In the genomic region with DNA sequence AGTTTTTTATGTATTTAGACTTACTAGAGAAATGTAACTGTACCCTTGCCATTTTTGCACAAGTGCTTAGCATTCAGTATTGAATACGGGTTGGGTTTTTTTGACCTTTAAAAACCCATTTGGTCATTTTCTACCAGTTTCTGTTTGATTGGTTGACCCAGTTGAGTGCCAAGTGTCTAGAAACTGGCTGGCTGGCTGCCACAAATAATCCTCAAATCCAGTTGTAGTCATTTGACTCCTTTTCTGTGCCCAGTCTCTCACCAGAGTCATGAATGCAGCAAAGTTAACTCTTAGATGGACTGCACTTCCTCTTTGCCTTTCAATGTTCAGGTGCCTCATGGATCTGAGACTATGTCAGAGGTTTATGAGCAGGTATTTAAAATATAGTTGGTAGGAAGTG, we compare ENCODE assay signal across 8 mouse cellular contexts. TPM values are rescaled to one million over a fixed set of nuclear protein-coding genes. Genes with fewer than 3 reads are reported as not detected.
DNase-seq lines count a peak whose midpoint lies in the region; ATAC-seq and TF ChIP-seq lines count a peak whose summit lies in the region.

No protein-coding gene starts in this region.

- H3K9ac ChIP-seq in hindbrain, embryonic 13.5 days, result no peak overlapping the region
- no peak overlapping the region for H3K9ac ChIP-seq in midbrain, embryonic 13.5 days (replicated peaks)

- no peak for TF ChIP-seq CTCF in layer of hippocampus, adult 2 months (conservative IDR thresholded peaks at IDR 0.05)

- peak overlapping the region; percentile 19; the same call in 1 of the 2 replicates for H3K27ac ChIP-seq in layer of hippocampus, adult 2 months
- H3K27ac ChIP-seq in hindbrain, embryonic 13.5 days, result no peak overlapping the region
- H3K27ac ChIP-seq in midbrain, embryonic 13.5 days, result no peak overlapping the region

- ATAC-seq in hindbrain, embryonic 13.5 days (ENCODE audit: low FRiP score), result no peak
- ATAC-seq in midbrain, embryonic 13.5 days, result no peak

- no peak for DNase-seq in layer of hippocampus, adult 2 months (ENCODE audit: low spot score in 2 of 2)
- no peak for DNase-seq in layer of hippocampus, adult 9-11 months
- DNase-seq in Muller cell, postnatal 12 days (ENCODE audit: inconsistent ontology term), result peak; percentile 48
- DNase-seq in gastrocnemius, postnatal 25 days, result no peak
- no peak for DNase-seq in thymus, postnatal 10 days (ENCODE audit: low spot score in 2 of 2)
- DNase-seq in heart, adult 18-20 months, result no peak

- peak overlapping the region; percentile 66 for H3K4me2 ChIP-seq in hindbrain, embryonic 13.5 days
- peak overlapping the region; percentile 73; the same call in 1 of the 2 replicates for H3K4me2 ChIP-seq in midbrain, embryonic 13.5 days (replicated peaks)

- no peaks in the 10 kb centered on the region for H3K36me3 ChIP-seq in hindbrain, embryonic 13.5 days
- H3K36me3 ChIP-seq in midbrain, embryonic 13.5 days, result no peaks in the 10 kb centered on the region

- peak overlapping the region; percentile 84 for H3K4me3 ChIP-seq in layer of hippocampus, adult 2 months
- no peak overlapping the region for H3K4me3 ChIP-seq in hindbrain, embryonic 13.5 days
- H3K4me3 ChIP-seq in midbrain, embryonic 13.5 days (replicated peaks), result no peak overlapping the region

- H3K9me3 ChIP-seq in hindbrain, embryonic 13.5 days, result no peaks in the 10 kb centered on the region
- no peaks in the 10 kb centered on the region for H3K9me3 ChIP-seq in midbrain, embryonic 13.5 days

- WGBS in hindbrain, embryonic 13.5 days, result 93% methylated on average over 1 of the region's 1 CpGs
- 95% methylated on average over 1 of the region's 1 CpGs for WGBS in midbrain, embryonic 13.5 days

- H3K4me1 ChIP-seq in hindbrain, embryonic 13.5 days (replicated peaks), result peaks cover 46% of the 10 kb centered on the region
- peaks cover 43% of the 10 kb centered on the region for H3K4me1 ChIP-seq in midbrain, embryonic 13.5 days (replicated peaks)

- H3K27me3 ChIP-seq in hindbrain, embryonic 13.5 days, result no peaks in the 10 kb centered on the region
- H3K27me3 ChIP-seq in midbrain, embryonic 13.5 days, result no peaks in the 10 kb centered on the region

RNA-seq across cellular contexts. Expression of a gene that starts 2.3 kb away (rescaled TPM):
- 100 to 1,000 TPM in 1 of 2 experiments, 10 to 100 TPM in 1; 87.2 to 109 TPM for total RNA-seq in layer of hippocampus, adult 2 months (2021)
- 52.9 TPM in 2 replicates for polyA plus RNA-seq in hindbrain, embryonic 13.5 days (2015; fragmentation: Nextera tagmentation; extraction: Ambion mirVana)
- polyA plus RNA-seq in midbrain, embryonic 13.5 days (2015; fragmentation: Nextera tagmentation; extraction: Ambion mirVana), result 49.5 and 58.0 TPM in 2 replicates
- total RNA-seq in gastrocnemius, postnatal 25 days (2021), result 1 to 10 TPM; 1.8 to 2.3 TPM
- total RNA-seq in heart, adult 18-20 months (2021), result 10 to 100 TPM; 11.8 to 15.5 TPM

RNA-seq across cellular contexts. Expression of a gene that starts 53.0 kb away (rescaled TPM):
- 10 to 100 TPM; 20.0 to 24.9 TPM for total RNA-seq in layer of hippocampus, adult 2 months (2021)
- 15.0 and 15.8 TPM in 2 replicates for polyA plus RNA-seq in hindbrain, embryonic 13.5 days (2015; fragmentation: Nextera tagmentation; extraction: Ambion mirVana)
- 7.4 and 10.9 TPM in 2 replicates for polyA plus RNA-seq in midbrain, embryonic 13.5 days (2015; fragmentation: Nextera tagmentation; extraction: Ambion mirVana)
- 1 to 10 TPM; 5.2 to 7.0 TPM for total RNA-seq in gastrocnemius, postnatal 25 days (2021)
- total RNA-seq in heart, adult 18-20 months (2021), result 1 to 10 TPM; 8.0 to 9.2 TPM

RNA-seq across cellular contexts. Expression of a gene that starts 58.7 kb away (rescaled TPM):
- total RNA-seq in layer of hippocampus, adult 2 months (2021), result 100 to 1,000 TPM; 125 to 142 TPM
- polyA plus RNA-seq in hindbrain, embryonic 13.5 days (2015; fragmentation: Nextera tagmentation; extraction: Ambion mirVana), result 261 and 264 TPM in 2 replicates
- 232 TPM in 2 replicates for polyA plus RNA-seq in midbrain, embryonic 13.5 days (2015; fragmentation: Nextera tagmentation; extraction: Ambion mirVana)
- 100 to 1,000 TPM; 260 to 277 TPM for total RNA-seq in gastrocnemius, postnatal 25 days (2021)
- total RNA-seq in heart, adult 18-20 months (2021), result 100 to 1,000 TPM; 489 to 502 TPM

Comparison
In these comparisons a context has a peak if more than half of its experiments do, and no peak if none do; other contexts are left out.
1. RNA of a gene that starts 2.3 kb away (total RNA-seq): 87.2 to 109 TPM in layer of hippocampus, adult 2 months; 11.8 to 15.5 TPM in heart, adult 18-20 months and 1.8 to 2.3 TPM in gastrocnemius, postnatal 25 days; every median in the first group is over 4 times any median in the second.